Mouse (Mus musculus): Measurements from ENCODE around the gene Myh14.

DNA sequence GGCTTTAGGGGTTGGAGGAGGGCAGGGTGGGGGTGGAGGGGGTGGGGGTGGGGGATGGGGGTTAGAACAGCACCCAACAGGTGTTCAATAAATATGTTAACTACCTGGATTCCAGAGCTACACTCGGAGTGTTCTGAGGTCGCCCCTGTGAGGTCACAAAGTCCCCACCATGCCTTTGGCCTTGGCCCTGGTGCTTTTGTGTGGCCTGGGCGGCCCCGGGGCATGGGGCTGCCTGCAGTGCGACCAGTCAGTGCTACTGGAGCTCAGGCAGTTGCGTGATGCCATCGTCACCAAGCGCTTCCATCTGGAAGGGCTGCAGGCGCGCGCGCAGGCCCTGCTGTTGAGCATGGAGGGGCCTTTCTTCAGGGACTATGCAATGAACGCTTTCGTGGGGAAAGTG, 37.9 kb upstream of the Myh14 start, which contains the start of gene Izumo2:
- no peak for TF ChIP-seq CTCF (IDR thresholded peaks at IDR 0.05; ENCODE audit: borderline replicate concordance, control insufficient read depth, extremely low read depth, insufficient read depth, low read length, poor library complexity)
- TF ChIP-seq POLR2A (IDR thresholded peaks at IDR 0.05; ENCODE audit: control insufficient read depth, extremely low read depth, insufficient read depth, low read length, poor library complexity), result no peak

Measured in thymus, adult 2 months (tissue).